Mouse (Mus musculus): ENCODE measurements at regions not wholly inside any gene's neighbourhood (a gene's known extent, or its start where the extent isn't known, plus 50 kb on each side); places are given as distances from the start of the nearest gene placed in this dataset.

DNA sequence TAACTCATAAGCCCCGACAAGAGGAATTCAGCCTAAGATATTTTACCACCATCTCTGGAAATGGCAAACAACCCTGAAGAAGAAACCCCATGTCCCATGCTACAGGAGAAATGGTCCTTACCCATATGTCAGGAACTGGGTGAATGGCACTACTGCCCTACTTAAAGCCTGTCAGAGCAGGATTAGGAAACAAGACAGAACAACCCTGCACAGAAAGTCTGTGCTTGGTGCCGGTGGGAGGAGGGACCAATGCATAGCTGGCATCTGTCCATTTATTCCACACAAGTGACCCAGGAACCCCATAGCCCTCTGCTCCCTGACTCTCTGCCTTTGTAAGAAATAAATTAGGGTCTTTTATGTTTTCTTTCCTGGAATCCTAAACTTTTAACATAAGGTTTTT is 317.9 kb downstream of the Ttll7 start:
- H3K9ac ChIP-seq (ENCODE audit: low read depth, low read length): no peak overlapping the region
- H3K9me3 ChIP-seq (ENCODE audit: control insufficient read depth, low read length): no peaks in the 10 kb centered on the region
- ATAC-seq (ENCODE audit: low FRiP score) (no peak), DNase-seq (ENCODE audit: low spot score) (no peak)
- H3K4me1 ChIP-seq (replicated peaks; ENCODE audit: control insufficient read depth, insufficient read depth, low read length): no peaks in the 10 kb centered on the region
- no peak overlapping the region for H3K4me2 ChIP-seq (replicated peaks; ENCODE audit: low read depth, low read length)
- H3K4me3 ChIP-seq (ENCODE audit: low read depth, low read length): no peak overlapping the region
- no peaks in the 10 kb centered on the region for H3K27me3 ChIP-seq (ENCODE audit: control insufficient read depth, insufficient read depth, low read length)
- 82% methylated on average over 2 of the region's 2 CpGs for WGBS
- H3K27ac ChIP-seq (ENCODE audit: low read depth, low read length): no peak overlapping the region
- H3K36me3 ChIP-seq (ENCODE audit: control insufficient read depth, insufficient read depth, low read length): no peaks in the 10 kb centered on the region

DNA sequence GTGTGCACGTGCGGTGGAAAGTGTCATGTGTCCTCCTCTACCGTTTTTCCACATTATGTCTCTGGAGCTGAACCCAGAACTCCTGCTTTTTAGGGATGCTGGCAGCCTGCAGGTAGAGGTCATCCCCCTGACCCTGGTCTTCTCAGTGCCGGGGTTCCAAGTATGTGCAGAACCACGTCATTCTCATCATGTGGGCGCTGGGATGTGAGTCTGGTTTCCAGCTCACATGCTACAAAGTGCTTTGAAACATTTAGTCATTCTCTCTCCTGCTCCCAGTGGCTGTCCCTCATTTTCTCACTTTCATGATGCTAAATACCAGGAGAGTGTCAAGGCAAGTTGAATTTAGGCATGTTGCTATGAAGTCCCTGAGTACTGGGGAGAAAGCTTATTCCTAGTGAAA is 326.6 kb downstream of the Ttll7 start:
- H3K36me3 ChIP-seq (ENCODE audit: control insufficient read depth, insufficient read depth, low read length): no peaks in the 10 kb centered on the region
- H3K27ac ChIP-seq (ENCODE audit: low read depth, low read length): no peak overlapping the region
- no peaks in the 10 kb centered on the region for H3K9me3 ChIP-seq (ENCODE audit: control insufficient read depth, low read length)
- H3K4me3 ChIP-seq (ENCODE audit: low read depth, low read length): no peak overlapping the region
- peaks cover 8% of the 10 kb centered on the region for H3K4me1 ChIP-seq (replicated peaks; ENCODE audit: control insufficient read depth, insufficient read depth, low read length)
- H3K4me2 ChIP-seq (replicated peaks; ENCODE audit: low read depth, low read length): no peak overlapping the region
- no peaks in the 10 kb centered on the region for H3K27me3 ChIP-seq (ENCODE audit: control insufficient read depth, insufficient read depth, low read length)
- 80% methylated on average over 6 of the region's 6 CpGs for WGBS
- H3K9ac ChIP-seq (ENCODE audit: low read depth, low read length): no peak overlapping the region
- DNase-seq (ENCODE audit: low spot score) (no peak), ATAC-seq (ENCODE audit: low FRiP score) (no peak)

DNA sequence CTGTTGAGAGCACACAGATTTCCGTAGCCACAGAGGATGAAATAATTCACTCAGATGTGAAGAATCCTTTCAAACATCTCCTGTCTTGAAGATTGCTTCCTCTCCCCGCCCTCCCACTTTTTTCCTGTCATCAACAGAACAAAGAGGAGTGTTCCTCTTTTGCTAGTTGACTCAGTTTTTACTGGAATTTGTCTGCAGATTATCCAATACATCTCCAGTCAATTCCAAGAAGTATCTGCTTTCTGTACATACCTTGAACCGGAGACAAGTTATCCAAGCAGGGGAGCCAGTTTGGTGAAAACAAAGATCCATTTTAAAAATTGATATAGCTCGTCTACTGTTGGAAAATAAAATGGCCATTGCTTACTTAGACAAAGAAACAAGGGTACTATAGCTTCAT is 328.5 kb downstream of the Ttll7 start:
- peaks cover 8% of the 10 kb centered on the region for H3K4me1 ChIP-seq (replicated peaks; ENCODE audit: control insufficient read depth, insufficient read depth, low read length)
- H3K27ac ChIP-seq (ENCODE audit: low read depth, low read length): peak overlapping the region; percentile 88

DNA sequence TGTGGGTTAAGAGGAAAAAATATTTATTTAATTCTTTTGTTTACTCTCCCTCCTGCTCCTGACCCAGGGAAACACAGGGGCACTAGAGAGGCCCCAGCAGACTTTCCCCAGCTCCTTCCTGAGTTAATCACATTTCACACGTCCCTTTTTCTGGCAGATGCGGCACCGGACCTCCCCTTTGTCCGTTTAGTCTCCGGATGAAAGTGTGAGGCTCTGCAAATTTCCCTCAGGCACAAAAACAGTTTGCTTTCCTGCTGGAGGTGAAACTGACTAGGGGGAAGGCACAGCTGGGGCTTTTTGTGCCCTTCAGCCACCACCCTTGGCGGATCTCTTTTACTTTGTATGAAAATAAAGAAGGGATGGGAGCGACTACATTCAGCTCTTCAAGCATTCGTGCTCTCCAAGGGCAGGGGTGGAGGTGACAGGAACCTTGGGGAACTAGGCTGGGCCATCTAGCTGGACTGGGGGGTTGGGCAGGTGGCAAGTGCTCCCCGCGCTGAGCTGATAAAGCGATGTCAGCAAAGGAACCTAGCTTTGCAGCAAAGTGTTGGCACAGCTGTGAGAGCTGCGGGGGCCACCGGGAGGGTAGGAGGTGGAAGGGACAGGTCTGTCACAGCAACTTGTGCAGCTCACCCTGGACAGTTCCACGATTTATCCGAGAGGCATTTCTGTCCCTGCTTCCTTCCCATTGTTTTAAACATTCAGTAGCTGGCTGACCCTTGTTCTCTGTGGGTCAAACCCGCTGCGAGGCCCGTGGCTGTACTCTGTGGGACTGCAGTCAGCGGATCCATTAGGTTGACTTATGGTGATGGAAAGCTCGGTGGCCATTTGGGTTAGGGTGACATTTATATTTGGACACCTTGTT is 329.6 kb downstream of the Ttll7 start:
- H3K4me1 ChIP-seq (replicated peaks; ENCODE audit: control insufficient read depth, insufficient read depth, low read length): peaks cover 8% of the 10 kb centered on the region
- H3K9me3 ChIP-seq (ENCODE audit: control insufficient read depth, low read length): no peaks in the 10 kb centered on the region
- DNase-seq (ENCODE audit: low spot score) (peak; percentile 72), ATAC-seq (ENCODE audit: low FRiP score) (peak; percentile 84)
- WGBS: 0% methylated on average over 20 of the region's 20 CpGs
- no peaks in the 10 kb centered on the region for H3K36me3 ChIP-seq (ENCODE audit: control insufficient read depth, insufficient read depth, low read length)
- peak overlapping the region; percentile 36 for H3K4me2 ChIP-seq (replicated peaks; ENCODE audit: low read depth, low read length)
- H3K27ac ChIP-seq (ENCODE audit: low read depth, low read length): peak overlapping the region; percentile 88
- no peaks in the 10 kb centered on the region for H3K27me3 ChIP-seq (ENCODE audit: control insufficient read depth, insufficient read depth, low read length)
- H3K4me3 ChIP-seq (ENCODE audit: low read depth, low read length): 0 out of 2 replicates have a peak overlapping the region, but pooled peaks have one; percentile 10
- no peak overlapping the region; the same call in 1 of the 2 replicates for H3K9ac ChIP-seq (ENCODE audit: low read depth, low read length)

More for the DNA sequence above, 328.5 kb downstream of the Ttll7 start:
- Histone ChIP-seq H3K9me3 (ENCODE audit: control insufficient read depth, low read length) (no peaks in the 10 kb centered on the region), H3K4me2 (replicated peaks; ENCODE audit: low read depth, low read length) (no peak overlapping the region), H3K36me3 (ENCODE audit: control insufficient read depth, insufficient read depth, low read length) (no peaks in the 10 kb centered on the region), H3K9ac (ENCODE audit: low read depth, low read length) (no peak overlapping the region), H3K4me3 (ENCODE audit: low read depth, low read length) (no peak overlapping the region), H3K27me3 (ENCODE audit: control insufficient read depth, insufficient read depth, low read length) (no peaks in the 10 kb centered on the region)
- DNase-seq (ENCODE audit: low spot score) (no peak), ATAC-seq (ENCODE audit: low FRiP score) (no peak)
- 44% methylated on average over 4 of the region's 4 CpGs for WGBS

DNA sequence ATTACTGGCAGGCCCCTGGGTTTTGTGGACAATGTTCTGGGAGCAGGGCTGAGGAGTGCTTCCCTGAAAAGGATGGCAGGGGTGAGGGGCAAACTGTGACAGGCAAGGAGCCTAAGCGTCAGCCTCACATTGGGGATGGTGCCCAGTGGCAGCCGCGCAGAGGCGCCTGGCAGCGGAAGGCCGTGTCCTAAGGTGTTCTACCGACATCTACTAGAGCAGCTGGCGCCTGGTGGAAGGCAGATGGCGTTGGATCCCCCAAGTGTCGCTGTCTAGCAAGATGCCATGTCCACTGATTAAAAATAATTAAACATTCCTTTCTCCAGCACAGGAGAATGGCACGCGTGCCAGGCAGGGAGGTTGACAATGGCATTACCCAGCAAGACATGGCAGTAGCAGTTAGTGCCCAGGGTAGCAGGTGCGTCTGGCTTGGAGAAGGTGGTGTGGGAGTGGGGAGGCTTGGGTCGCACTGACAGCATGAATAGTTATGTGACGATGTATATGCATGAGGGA is 330.3 kb downstream of the Ttll7 start:
- H3K27me3 ChIP-seq (ENCODE audit: control insufficient read depth, insufficient read depth, low read length): no peaks in the 10 kb centered on the region
- peak overlapping the region; percentile 36 for H3K4me2 ChIP-seq (replicated peaks; ENCODE audit: low read depth, low read length)
- H3K9ac ChIP-seq (ENCODE audit: low read depth, low read length): no peak overlapping the region
- H3K4me3 ChIP-seq (ENCODE audit: low read depth, low read length): no peak overlapping the region
- no peak for DNase-seq (ENCODE audit: low spot score)
- no peaks in the 10 kb centered on the region for H3K9me3 ChIP-seq (ENCODE audit: control insufficient read depth, low read length)
- peak overlapping the region; percentile 88 for H3K27ac ChIP-seq (ENCODE audit: low read depth, low read length)
- WGBS: 17% methylated on average over 15 of the region's 15 CpGs
- ATAC-seq (ENCODE audit: low FRiP score): peak; percentile 69
- no peaks in the 10 kb centered on the region for H3K36me3 ChIP-seq (ENCODE audit: control insufficient read depth, insufficient read depth, low read length)
- H3K4me1 ChIP-seq (replicated peaks; ENCODE audit: control insufficient read depth, insufficient read depth, low read length): peaks cover 8% of the 10 kb centered on the region

DNA sequence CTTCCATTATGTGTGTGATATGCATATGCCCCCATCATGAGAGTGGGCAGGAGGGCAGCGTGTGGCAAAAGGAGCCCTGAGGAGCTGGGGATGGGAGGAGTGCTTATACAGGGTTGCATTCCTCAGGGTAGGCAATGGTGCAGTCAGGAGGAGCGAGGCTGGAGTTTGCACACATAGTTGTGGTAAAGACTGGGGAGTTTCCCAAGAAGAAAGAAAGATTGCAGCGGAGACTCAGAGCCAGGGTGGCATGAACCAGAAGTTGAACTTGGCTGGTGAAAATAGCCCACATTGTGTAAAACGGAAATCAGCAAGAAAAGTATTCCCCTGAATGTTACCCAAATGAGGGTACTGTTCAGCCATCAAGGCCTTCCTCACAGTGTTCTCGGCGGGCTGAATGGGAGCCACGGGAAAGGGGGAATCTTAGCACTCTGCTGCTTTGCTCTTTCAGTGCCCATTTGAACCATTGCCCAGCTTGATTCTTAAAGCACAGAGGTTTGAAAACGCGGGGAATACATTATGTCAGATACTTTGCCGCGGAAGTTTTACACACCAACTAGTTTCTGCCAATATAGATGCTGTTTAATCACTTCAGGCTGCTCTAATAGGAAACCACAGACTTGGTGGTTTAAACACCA is 331.6 kb downstream of the Ttll7 start:
- Histone ChIP-seq H3K4me3 (ENCODE audit: low read depth, low read length) (no peak overlapping the region), H3K9ac (ENCODE audit: low read depth, low read length) (no peak overlapping the region), H3K9me3 (ENCODE audit: control insufficient read depth, low read length) (no peaks in the 10 kb centered on the region), H3K36me3 (ENCODE audit: control insufficient read depth, insufficient read depth, low read length) (no peaks in the 10 kb centered on the region), H3K27ac (ENCODE audit: low read depth, low read length) (no peak overlapping the region), H3K4me2 (replicated peaks; ENCODE audit: low read depth, low read length) (no peak overlapping the region), H3K27me3 (ENCODE audit: control insufficient read depth, insufficient read depth, low read length) (no peaks in the 10 kb centered on the region), H3K4me1 (replicated peaks; ENCODE audit: control insufficient read depth, insufficient read depth, low read length) (peaks cover 8% of the 10 kb centered on the region)
- ATAC-seq (ENCODE audit: low FRiP score) (no peak), DNase-seq (ENCODE audit: low spot score) (no peak)
- WGBS: 71% methylated on average over 11 of the region's 11 CpGs

DNA sequence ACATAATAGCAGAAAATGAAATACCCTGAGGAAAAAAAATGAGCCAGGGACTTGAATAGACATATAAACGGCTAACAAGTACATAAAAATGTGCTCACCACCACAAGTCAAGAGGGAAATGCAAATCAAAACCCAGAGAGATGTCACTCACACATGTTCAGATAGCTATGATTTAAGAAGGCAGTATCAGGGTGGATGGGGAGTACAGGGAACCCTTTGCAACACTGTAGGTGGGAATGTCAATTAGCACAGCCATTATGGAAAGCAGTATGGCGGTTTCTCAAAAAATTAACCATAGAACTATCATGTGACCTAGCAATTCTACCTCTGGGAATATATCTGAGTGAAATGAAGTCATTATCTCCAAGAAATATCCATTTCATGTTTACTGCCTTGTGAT is 337.6 kb downstream of the Ttll7 start:
- Histone ChIP-seq H3K9ac (ENCODE audit: low read depth, low read length) (no peak overlapping the region), H3K36me3 (ENCODE audit: control insufficient read depth, insufficient read depth, low read length) (no peaks in the 10 kb centered on the region), H3K9me3 (ENCODE audit: control insufficient read depth, low read length) (no peaks in the 10 kb centered on the region), H3K27ac (ENCODE audit: low read depth, low read length) (no peak overlapping the region), H3K27me3 (ENCODE audit: control insufficient read depth, insufficient read depth, low read length) (no peaks in the 10 kb centered on the region), H3K4me3 (ENCODE audit: low read depth, low read length) (no peak overlapping the region), H3K4me2 (replicated peaks; ENCODE audit: low read depth, low read length) (no peak overlapping the region), H3K4me1 (replicated peaks; ENCODE audit: control insufficient read depth, insufficient read depth, low read length) (no peaks in the 10 kb centered on the region)
- ATAC-seq (ENCODE audit: low FRiP score) (no peak), DNase-seq (ENCODE audit: low spot score) (no peak)
- 85% methylated on average over 2 of the region's 2 CpGs for WGBS

DNA sequence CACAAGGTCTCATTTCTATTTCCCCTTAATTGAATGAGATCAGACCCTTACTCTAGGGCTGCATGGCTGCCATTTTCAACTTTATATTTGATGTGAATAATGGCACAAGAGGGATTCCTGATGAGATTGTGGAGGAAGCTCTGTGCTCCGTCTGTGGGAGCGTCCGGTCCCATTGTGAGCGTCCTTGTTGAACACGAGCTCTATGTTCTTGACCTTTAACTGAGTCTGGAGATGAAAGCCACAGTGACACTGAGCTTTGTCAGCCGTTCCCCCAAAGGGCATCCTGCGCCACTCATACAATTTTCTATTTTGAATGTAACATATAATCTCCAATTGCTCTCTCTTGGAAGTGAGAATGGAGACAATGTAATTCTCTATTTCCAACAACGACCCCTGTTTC is 344.5 kb downstream of the Ttll7 start:
- Histone ChIP-seq H3K4me3 (ENCODE audit: low read depth, low read length) (no peak overlapping the region), H3K4me1 (replicated peaks; ENCODE audit: control insufficient read depth, insufficient read depth, low read length) (no peaks in the 10 kb centered on the region), H3K27ac (ENCODE audit: low read depth, low read length) (no peak overlapping the region), H3K27me3 (ENCODE audit: control insufficient read depth, insufficient read depth, low read length) (no peaks in the 10 kb centered on the region), H3K9ac (ENCODE audit: low read depth, low read length) (no peak overlapping the region), H3K9me3 (ENCODE audit: control insufficient read depth, low read length) (no peaks in the 10 kb centered on the region), H3K4me2 (replicated peaks; ENCODE audit: low read depth, low read length) (no peak overlapping the region), H3K36me3 (ENCODE audit: control insufficient read depth, insufficient read depth, low read length) (no peaks in the 10 kb centered on the region)
- 80% methylated on average over 8 of the region's 8 CpGs for WGBS
- ATAC-seq (ENCODE audit: low FRiP score) (no peak), DNase-seq (ENCODE audit: low spot score) (no peak)
